Mouse (Mus musculus) lung, postnatal 0 days (tissue): ENCODE measurements at regions not wholly inside any gene's neighbourhood (a gene's known extent, or its start where the extent isn't known, plus 50 kb on each side); places are given as distances from the start of the nearest gene placed in this dataset.

Experiments used
- CTCF ChIP-seq: IDR thresholded peaks from 2 replicates; pipeline ENCODE4 v1.5.1; 2016; ENCODE audit warnings: antibody characterized with exemption, mild to moderate bottlenecking
- EP300 ChIP-seq: IDR thresholded peaks from 2 replicates; pipeline ENCODE4 v1.6.1; 2016; ENCODE audit warnings: antibody characterized with exemption, mild to moderate bottlenecking, control low read depth

DNA sequence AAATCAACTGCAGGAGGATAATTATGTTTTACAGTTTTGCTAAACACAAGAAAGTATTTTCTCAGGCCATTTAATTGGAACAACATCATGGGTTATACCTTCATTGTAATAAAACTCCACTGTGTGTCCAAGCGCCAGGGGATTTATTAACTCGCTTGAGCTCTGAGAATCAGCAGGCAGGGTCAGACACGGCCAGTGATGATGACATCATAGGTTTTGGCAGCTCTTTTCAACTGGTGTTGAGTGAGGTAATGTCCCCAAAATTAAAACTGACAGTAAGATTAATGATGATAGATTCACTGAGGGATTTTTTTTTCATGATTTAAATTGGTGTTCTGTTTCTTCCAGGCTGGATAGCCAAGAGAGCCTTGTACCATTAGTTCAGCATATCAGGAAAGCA, 576.7 kb upstream of the Clint1 start:
- TF ChIP-seq CTCF, result no peak
- TF ChIP-seq EP300, result no peak
